Comparison of ENCODE assay signal across 13 mouse cellular contexts in the genomic region with DNA sequence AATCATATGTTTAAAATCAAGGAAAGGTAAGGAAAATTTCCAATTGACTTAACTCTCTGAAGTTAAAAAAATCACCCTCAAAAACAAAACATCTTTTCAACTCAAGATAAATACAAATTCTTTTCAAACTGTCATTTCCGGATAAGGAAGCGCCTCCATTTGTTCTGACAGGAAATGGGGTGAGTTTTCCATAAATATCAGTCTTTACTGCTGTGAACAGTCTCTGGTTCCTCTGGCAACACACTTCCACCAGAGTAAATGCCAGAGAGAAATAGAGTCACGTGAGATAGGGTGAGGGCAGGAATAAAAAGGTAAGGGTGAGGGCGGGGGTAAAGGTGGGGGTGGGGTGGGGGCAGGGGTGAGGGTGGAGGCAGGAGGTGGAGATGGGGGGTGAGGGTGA.
"Had no signal": no experiment of that assay in that cellular context is flagged by ENCODE, and none has a peak within 500 bp of the region (broad histone marks: within the 10 kb centered on the region; RNA-seq: fewer than 3 reads in every experiment).

No protein-coding gene starts in this region.

- H3K27me3 ChIP-seq: intestine, embryonic 15.5 days; limb, embryonic 12.5 days; liver, embryonic 13.5 days; midbrain, embryonic 13.5 days; neural tube, embryonic 15.5 days had no signal

- H3K27ac ChIP-seq: limb, embryonic 12.5 days had no signal

- H3K9ac ChIP-seq: intestine, embryonic 15.5 days; limb, embryonic 12.5 days; liver, embryonic 13.5 days; liver, postnatal 0 days; midbrain, embryonic 13.5 days; neural tube, embryonic 15.5 days had no signal

- DNase-seq: kidney, adult 18-20 months; kidney, postnatal 36 days; liver; liver, embryonic 13.5 days; liver, postnatal 0 days; right cerebral cortex, adult 18-20 months; right cerebral cortex, postnatal 25 days; thymus, postnatal 14 days had no signal

- H3K4me3 ChIP-seq: intestine, embryonic 15.5 days; layer of hippocampus, adult 2 months; limb, embryonic 12.5 days; liver, embryonic 13.5 days; midbrain, embryonic 13.5 days; neural tube, embryonic 15.5 days had no signal

- ATAC-seq: liver, postnatal 0 days; midbrain, embryonic 13.5 days had no signal

- H3K9me3 ChIP-seq: intestine, embryonic 15.5 days; limb, embryonic 12.5 days; liver, embryonic 13.5 days; midbrain, embryonic 13.5 days; neural tube, embryonic 15.5 days had no signal

- H3K4me2 ChIP-seq: intestine, embryonic 15.5 days; limb, embryonic 12.5 days; liver, embryonic 13.5 days; midbrain, embryonic 13.5 days; neural tube, embryonic 15.5 days had no signal

- H3K36me3 ChIP-seq: intestine, embryonic 15.5 days; limb, embryonic 12.5 days; liver, embryonic 13.5 days; midbrain, embryonic 13.5 days; neural tube, embryonic 15.5 days had no signal
